Mouse (Mus musculus) embryonic fibroblast, embryonic 13.5 days (primary cell): Measurements from ENCODE around the gene Cobl.

Source experiments
- CTCF ChIP-seq: IDR thresholded peaks from 2 replicates; pipeline ENCODE4 v1.5.1; 2011; ENCODE audit warnings: mild to moderate bottlenecking, control low read depth, low read length, moderate library complexity, borderline replicate concordance; ENCODE audit not compliant: insufficient read depth
- POLR2A ChIP-seq: IDR thresholded peaks from 2 replicates; pipeline ENCODE4 v1.6.1; 2011; ENCODE audit warnings: low read depth, mild to moderate bottlenecking, control low read depth, low read length, moderate library complexity

- TF ChIP-seq CTCF (no peak), POLR2A (no peak)
These were observed 41.7 kb upstream of the Cobl start for GRCm38 (mm10) chr11:12506371-12506890.
